Mouse (Mus musculus) neural tube, embryonic 12.5 days (tissue): ENCODE results near the gene Fam161b. TPM values are rescaled to one million over a fixed set of nuclear protein-coding genes. Genes with fewer than 3 reads are reported as not detected.
A peak's percentile ranks its signal among the peaks of the same experiment; 100 is the strongest.

Source experiments
- ATAC-seq: fragments of 200-750 bp; cut with Nextera tagmentation; 2 replicates; pipeline ENCODE4 v1.8.0; 2017; ENCODE audit warnings: low read depth, mild to moderate bottlenecking, moderate TSS enrichment, moderate library complexity; ENCODE audit not compliant: low FRiP score
- H3K27ac ChIP-seq: fragments of 300-500 bp; sonication (generic); 2 replicates; pipeline ENCODE4 v1.5.1; 2016
- H3K27me3 ChIP-seq: fragments of 300-500 bp; sonication (generic); replicated peaks from 2 replicates; pipeline ENCODE4 v1.6.1; 2016; ENCODE audit warnings: mild to moderate bottlenecking
- H3K36me3 ChIP-seq: fragments of 300-500 bp; sonication (generic); 2 replicates; pipeline ENCODE4 v1.6.1; 2016; ENCODE audit warnings: mild to moderate bottlenecking
- H3K4me1 ChIP-seq: fragments of 300-500 bp; sonication (generic); 2 replicates; pipeline ENCODE4 v1.6.1; 2016
- H3K4me2 ChIP-seq: fragments of 300-500 bp; sonication (generic); replicated peaks from 2 replicates; pipeline ENCODE4 v1.6.1; 2016; ENCODE audit warnings: mild to moderate bottlenecking
- H3K4me3 ChIP-seq: fragments of 300-500 bp; sonication (generic); 2 replicates; pipeline ENCODE4 v1.5.1; 2016
- H3K9ac ChIP-seq: fragments of 300-500 bp; sonication (generic); 2 replicates; pipeline ENCODE4 v1.6.1; 2016; ENCODE audit warnings: mild to moderate bottlenecking
- H3K9me3 ChIP-seq: fragments of 300-500 bp; sonication (generic); 2 replicates; pipeline ENCODE4 v1.6.1; 2016; ENCODE audit warnings: mild to moderate bottlenecking
- WGBS: fragments of 180-500 bp; shearing (Covaris S2); methylation state at CpG from one replicate; pipeline ENCODE4 v1.1.7; 2016; 5-methylcytosine and 5-hydroxymethylcytosine counted together
- polyA plus RNA-seq: library from polyadenylated mRNA; unstranded; fragments of >200 nt; fragmentation: Nextera tagmentation; extraction: Ambion mirVana; gene quantifications from 2 replicates; pipeline ENCODE4 v1.2.1, GENCODE M21; 2016

The Fam161b gene
- 11.5 and 12.5 TPM in 2 replicates for polyA plus RNA-seq

DNA sequence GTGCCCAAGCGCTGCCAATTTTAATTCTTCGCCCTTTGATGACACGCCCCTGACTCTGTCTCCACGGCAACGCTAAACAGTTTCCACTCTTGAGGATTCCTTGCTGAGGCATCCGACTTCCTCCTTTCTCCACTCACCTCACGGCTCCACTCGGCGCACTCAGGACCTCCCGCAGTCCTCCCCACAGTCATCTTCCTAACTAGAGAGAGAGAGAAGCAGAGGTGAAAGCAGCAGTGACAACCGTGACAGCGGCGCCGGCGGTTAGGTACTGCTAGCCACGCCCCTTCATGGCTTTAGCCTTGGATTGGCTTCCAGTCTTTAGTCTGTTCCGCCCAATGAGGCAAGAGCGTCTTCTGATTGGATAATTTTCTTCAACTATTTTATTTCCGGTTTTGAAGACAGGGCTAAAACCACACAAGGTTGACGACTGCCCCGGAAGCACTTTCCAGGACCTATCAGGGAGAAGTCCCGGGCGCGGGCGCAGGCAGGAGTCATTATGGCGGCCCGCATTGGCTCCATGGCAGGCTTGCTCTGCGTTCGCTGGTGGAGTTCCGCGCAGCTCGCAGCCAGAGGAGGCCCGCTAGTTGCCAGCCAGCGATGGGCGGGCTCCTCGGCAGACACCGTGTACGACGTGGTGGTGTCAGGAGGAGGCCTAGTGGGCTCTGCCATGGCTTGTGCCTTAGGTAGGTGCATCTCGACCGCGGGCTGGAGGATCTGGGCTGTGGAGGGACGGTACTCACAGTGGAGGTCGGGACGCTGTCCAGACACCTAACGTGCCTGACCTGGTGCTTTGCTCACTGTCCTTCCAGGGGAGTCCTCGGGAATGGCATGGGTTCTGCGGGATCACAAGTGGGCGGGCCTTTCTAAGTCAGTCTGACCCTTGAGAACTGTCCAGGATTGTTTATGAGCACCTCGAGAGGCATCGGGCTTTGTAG lies at the start of gene Fam161b, which contains the start of gene Coq6:
Gene Fam161b (minus strand): TSS at position 279 of the 935 bp plus-strand sequence.
Gene Coq6 (plus strand): TSS at position 103 of the 935 bp plus-strand sequence.
- Histone ChIP-seq H3K9me3 (no peaks in the 10 kb centered on the region), H3K4me2 (peak within 1 kb of the TSS; percentile 79), H3K4me3 (peak within 1 kb of the TSS; percentile 92), H3K36me3 (peaks cover 6% of the 10 kb centered on the region; the same call in 1 of the 2 replicates), H3K27me3 (no peaks in the 10 kb centered on the region), H3K27ac (no peak within 1 kb of the TSS), H3K9ac (peak within 1 kb of the TSS; percentile 75), H3K4me1 (peaks cover 14% of the 10 kb centered on the region)
- under 1% methylated on average over 51 of the region's 51 CpGs for WGBS
- ATAC-seq: peak; percentile 99

DNA sequence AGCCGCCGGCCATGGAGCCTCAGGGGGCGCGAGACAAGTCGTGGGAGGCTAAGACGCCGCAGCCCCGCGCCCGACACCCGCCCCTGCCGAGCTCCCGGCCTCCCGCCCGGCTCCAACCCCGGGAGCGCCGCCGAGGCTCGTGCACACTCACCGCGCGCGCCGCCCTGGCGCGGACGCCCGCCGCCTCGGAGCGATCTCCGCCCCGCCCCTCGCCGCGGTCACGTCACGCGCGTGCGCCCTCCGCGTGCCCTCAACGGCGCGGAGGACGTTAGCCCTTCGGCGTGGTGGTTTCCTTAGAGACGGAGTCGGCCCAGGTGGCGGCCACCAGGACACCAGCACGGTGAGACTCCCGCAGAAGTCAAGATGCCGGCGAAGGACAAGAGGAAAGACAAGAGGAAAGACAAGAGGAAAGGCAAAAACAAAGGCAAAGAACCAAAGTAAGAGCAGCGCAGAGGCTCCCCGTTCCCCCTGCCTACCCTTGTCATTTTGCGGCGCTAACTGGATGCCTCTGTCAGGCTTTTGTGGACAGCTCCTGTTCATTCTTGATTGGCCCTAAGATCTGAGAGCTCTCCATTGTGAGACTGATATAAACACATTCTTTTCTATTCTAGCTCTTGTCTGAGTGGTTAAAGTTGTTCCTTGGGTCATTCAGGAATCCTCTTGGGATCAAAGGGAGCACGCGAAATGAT lies 47.3 kb upstream of the Fam161b start, which contains the start of the genes Entpd5 and Bbof1:
Gene Entpd5 (minus strand): TSS at position 211 of the 689 bp plus-strand sequence.
Gene Bbof1 (plus strand): TSS at position 253 of the 689 bp plus-strand sequence.
- Histone ChIP-seq H3K27me3 (no peaks in the 10 kb centered on the region), H3K4me1 (peaks cover 7% of the 10 kb centered on the region), H3K4me2 (peak within 1 kb of the TSS; percentile 88), H3K9me3 (no peaks in the 10 kb centered on the region), H3K9ac (peak within 1 kb of the TSS; percentile 65), H3K4me3 (peak within 1 kb of the TSS; percentile 60), H3K36me3 (no peaks in the 10 kb centered on the region), H3K27ac (peak within 1 kb of the TSS; percentile 11; the same call in 1 of the 2 replicates)
- ATAC-seq: peak; percentile 93
- 1% methylated on average over 62 of the region's 63 CpGs for WGBS

DNA sequence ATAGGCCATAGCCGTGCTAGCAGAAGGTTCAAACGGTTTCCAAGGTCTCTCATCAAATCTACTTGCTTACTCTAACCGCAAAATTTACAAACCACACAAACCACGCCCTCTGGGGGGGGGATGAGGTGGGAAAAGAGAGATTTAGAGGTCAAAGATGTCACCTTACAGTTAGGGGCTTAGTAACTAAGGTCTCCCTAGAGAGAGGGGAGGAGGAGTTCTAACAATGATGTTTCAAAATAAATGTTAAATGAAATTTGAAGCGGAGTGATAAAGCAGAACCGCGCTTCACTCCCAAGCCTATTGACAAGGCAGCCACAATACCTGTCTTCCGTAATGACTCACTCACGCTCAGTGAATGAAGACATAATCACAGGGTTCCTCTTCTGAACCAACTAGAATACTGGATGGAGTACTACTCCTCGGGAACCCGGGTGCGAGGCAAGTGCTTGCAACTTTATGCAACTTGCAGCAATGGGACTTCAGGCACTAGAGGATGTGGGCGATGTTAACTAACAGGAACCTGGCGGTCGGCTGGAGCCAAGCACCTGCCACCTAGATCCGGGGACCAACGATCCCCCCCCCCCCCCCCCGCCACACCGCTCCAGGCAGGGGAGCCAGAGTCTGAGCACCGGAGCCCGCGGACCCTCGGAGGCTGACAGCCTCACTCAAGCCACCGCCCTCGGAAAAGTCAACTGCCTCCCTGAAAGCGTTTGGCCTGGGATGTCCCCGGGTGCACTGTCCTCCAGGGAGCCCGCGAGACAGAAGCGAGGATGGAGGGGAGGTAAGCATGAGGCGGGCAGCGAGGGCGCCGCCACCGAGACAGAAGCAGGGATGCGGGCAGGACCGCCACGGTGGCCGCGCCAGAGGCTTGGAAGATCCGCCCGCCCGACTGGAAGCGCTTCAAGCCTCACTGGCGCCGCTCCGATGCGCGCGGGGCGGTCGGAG lies 46.5 kb upstream of the Fam161b start:
- Histone ChIP-seq H3K9ac (peak overlapping the region; percentile 65), H3K4me2 (peak overlapping the region; percentile 88), H3K4me3 (peak overlapping the region; percentile 60), H3K27ac (peak overlapping the region; percentile 11), H3K36me3 (no peaks in the 10 kb centered on the region), H3K27me3 (no peaks in the 10 kb centered on the region), H3K9me3 (no peaks in the 10 kb centered on the region), H3K4me1 (peaks cover 7% of the 10 kb centered on the region)
- peak; percentile 67 for ATAC-seq
- 2% methylated on average over 46 of the region's 52 CpGs for whole genome bisulfite sequencing

DNA sequence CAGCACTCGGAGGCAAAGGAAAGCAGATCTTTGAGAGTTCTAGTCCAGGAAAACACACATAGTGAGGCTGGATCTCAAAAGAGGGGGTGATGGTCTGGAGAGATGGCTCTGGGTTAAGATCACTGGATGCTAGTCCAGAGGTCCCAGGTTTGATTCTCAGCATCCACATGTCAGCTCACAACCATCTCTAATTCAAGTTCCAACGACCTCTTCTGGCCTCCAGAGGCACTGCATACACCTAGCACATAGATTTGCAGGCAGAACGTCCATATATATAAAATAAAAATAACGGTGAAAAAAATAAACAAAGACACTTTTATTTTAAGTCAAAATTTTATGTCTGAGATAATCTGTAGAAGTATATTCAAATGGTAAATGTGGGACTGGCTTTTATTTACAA lies 45.6 kb upstream of the Fam161b start:
- no peaks in the 10 kb centered on the region for H3K27me3 ChIP-seq
- 64% methylated on average over 4 of the region's 4 CpGs for WGBS

DNA sequence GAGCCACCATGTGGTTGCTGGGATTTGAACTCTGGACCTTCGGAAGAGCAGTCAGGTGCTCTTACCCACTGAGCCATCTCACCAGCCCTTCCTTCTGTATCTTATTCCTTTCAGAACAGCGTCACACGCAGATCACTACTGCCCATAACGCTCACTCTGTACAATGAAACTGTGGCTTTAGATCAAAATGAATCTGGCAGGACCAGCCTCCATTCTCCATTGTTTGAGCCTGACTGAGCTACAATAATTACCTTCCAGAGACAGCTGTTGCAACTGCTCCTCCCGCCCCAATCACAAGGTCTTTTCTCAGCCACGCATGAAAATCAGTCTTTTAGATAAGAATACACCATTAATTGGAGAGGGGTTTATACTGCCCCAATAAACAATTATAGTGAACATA lies 42.9 kb upstream of the Fam161b start:
- H3K36me3 ChIP-seq: no peaks in the 10 kb centered on the region
- no peak overlapping the region for H3K4me3 ChIP-seq
- H3K4me1 ChIP-seq: peaks cover 7% of the 10 kb centered on the region
- H3K4me2 ChIP-seq: no peak overlapping the region
- H3K9me3 ChIP-seq: no peaks in the 10 kb centered on the region
- no peak for ATAC-seq
- 74% methylated on average over 6 of the region's 6 CpGs for WGBS
- H3K27me3 ChIP-seq: no peaks in the 10 kb centered on the region
- no peak overlapping the region for H3K9ac ChIP-seq
- no peak overlapping the region for H3K27ac ChIP-seq

More for the DNA sequence above, 45.6 kb upstream of the Fam161b start:
- Histone ChIP-seq H3K9ac (no peak overlapping the region), H3K4me3 (no peak overlapping the region), H3K27ac (no peak overlapping the region), H3K9me3 (no peaks in the 10 kb centered on the region), H3K4me2 (no peak overlapping the region), H3K4me1 (peaks cover 7% of the 10 kb centered on the region), H3K36me3 (no peaks in the 10 kb centered on the region)
- no peak for ATAC-seq

DNA sequence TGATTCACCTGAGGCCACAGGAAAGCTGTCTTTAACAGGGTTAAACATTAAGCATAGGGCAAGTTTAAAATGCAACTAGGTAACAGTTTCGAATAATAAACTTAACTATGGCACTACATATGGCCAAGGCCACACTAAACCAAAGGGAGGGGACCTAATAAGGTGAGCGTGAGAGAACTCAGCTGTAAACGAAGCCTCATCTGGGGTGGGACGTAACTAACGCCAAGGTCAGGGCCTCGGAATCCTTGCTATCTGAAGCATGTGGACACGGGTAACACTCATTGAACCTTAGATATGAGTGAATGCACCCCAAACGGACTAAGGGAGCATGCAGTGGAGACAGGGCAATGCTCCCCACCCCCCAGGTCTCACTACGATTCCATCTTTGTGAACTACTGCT lies 41.3 kb upstream of the Fam161b start:
- Histone ChIP-seq H3K4me2 (no peak overlapping the region), H3K27ac (no peak overlapping the region), H3K9me3 (no peaks in the 10 kb centered on the region), H3K27me3 (no peaks in the 10 kb centered on the region), H3K36me3 (no peaks in the 10 kb centered on the region), H3K4me1 (peaks cover 3% of the 10 kb centered on the region), H3K9ac (no peak overlapping the region), H3K4me3 (no peak overlapping the region)
- ATAC-seq: no peak
- WGBS: 80% methylated on average over 9 of the region's 9 CpGs

DNA sequence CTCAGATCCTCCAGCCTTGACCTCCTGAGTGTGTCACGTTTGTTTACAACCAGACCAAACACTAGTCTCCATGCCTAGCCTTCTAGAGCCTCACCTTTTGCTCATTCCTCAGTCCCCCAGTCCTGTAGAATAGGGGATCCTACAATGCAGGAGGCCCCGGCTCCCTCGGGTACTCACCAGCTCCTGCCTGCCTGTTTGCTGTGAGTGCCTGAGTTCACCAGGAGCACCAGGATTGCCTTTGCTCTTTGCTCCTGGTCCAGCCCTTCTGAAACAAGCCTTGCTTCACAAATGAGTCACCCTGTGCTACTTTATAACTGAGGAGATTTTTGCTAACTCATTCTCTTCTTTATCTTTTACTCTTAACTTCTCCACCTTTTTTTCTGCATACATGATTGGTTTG lies 39.0 kb upstream of the Fam161b start:
- no peak overlapping the region for H3K4me2 ChIP-seq
- no peak for ATAC-seq
- no peaks in the 10 kb centered on the region for H3K27me3 ChIP-seq
- no peak overlapping the region for H3K4me3 ChIP-seq
- H3K4me1 ChIP-seq: no peaks in the 10 kb centered on the region
- H3K27ac ChIP-seq: no peak overlapping the region
- H3K36me3 ChIP-seq: no peaks in the 10 kb centered on the region
- no peaks in the 10 kb centered on the region for H3K9me3 ChIP-seq
- 72% methylated on average over 3 of the region's 3 CpGs for WGBS
- no peak overlapping the region for H3K9ac ChIP-seq

DNA sequence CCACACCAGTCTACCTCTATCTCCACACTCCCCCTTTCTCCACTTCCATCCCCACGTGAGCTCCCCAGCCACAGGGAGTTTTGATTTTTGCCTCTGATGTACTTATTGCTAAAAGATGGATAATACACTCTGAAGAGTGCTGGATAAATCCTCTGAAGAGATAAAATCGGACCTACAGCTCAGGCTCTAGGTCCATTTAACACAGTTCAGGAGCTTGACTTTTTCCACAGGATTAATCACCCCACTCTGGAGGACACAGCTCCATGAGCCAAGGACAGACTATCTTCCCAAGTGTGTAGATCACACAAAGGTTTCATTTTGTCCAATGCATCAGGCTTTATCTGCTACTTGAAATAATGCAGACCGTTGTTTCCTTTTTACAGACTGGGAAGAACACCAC lies 38.4 kb upstream of the Fam161b start:
- Histone ChIP-seq H3K9ac (no peak overlapping the region), H3K27me3 (no peaks in the 10 kb centered on the region), H3K4me1 (no peaks in the 10 kb centered on the region), H3K4me2 (no peak overlapping the region), H3K4me3 (no peak overlapping the region), H3K27ac (no peak overlapping the region), H3K36me3 (no peaks in the 10 kb centered on the region), H3K9me3 (no peaks in the 10 kb centered on the region)
- ATAC-seq: no peak
- WGBS: 85% methylated on average over 3 of the region's 3 CpGs

DNA sequence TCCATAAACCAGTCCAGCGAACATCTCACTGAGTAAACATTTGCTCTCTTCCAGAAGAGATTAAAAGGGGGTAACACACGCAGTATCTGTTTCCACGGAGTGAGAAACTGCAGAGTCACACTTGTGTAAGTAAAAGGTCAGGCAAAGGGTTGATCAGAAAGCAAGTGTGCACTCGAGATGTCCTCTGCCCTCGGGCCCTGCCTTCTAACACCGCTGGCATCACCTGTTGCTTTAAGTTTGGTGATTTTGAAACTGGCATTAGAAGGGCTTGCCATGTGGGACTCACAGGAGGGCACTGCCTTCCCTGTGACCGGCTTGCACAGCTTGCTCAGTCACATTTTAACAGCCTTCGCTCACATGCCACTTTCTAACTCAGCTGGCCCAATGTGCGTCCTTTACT lies 38.0 kb upstream of the Fam161b start:
- no peak overlapping the region for H3K27ac ChIP-seq
- no peak overlapping the region for H3K4me3 ChIP-seq
- no peaks in the 10 kb centered on the region for H3K36me3 ChIP-seq
- 82% methylated on average over 9 of the region's 9 CpGs for WGBS
- no peaks in the 10 kb centered on the region for H3K9me3 ChIP-seq
- H3K9ac ChIP-seq: no peak overlapping the region
- no peaks in the 10 kb centered on the region for H3K27me3 ChIP-seq
- no peak for ATAC-seq
- H3K4me2 ChIP-seq: no peak overlapping the region
- no peaks in the 10 kb centered on the region for H3K4me1 ChIP-seq

DNA sequence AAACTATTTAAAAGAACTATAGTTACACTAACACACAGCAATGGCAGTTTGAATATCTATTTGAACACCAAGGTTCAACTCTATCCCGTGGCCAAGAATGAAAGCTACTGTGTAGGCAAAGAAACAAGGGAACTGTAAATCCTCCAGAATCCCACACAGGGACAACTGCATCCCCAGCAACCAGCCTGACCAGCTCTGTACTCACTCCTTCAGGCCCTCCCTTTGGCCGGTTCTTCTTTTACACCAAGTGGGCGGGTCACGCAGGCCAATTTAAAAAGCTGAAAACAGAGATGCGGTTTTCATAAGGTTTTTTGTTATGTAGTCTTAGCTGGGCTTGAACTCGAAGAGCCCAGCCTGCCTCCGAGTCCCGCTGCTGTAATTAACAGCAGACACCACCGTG lies 37.5 kb upstream of the Fam161b start:
- H3K36me3 ChIP-seq: no peaks in the 10 kb centered on the region
- ATAC-seq: no peak
- no peak overlapping the region for H3K4me2 ChIP-seq
- no peaks in the 10 kb centered on the region for H3K9me3 ChIP-seq
- H3K4me3 ChIP-seq: no peak overlapping the region
- H3K27ac ChIP-seq: no peak overlapping the region
- H3K9ac ChIP-seq: no peak overlapping the region
- no peaks in the 10 kb centered on the region for H3K27me3 ChIP-seq
- WGBS: 81% methylated on average over 9 of the region's 9 CpGs
- no peaks in the 10 kb centered on the region for H3K4me1 ChIP-seq

DNA sequence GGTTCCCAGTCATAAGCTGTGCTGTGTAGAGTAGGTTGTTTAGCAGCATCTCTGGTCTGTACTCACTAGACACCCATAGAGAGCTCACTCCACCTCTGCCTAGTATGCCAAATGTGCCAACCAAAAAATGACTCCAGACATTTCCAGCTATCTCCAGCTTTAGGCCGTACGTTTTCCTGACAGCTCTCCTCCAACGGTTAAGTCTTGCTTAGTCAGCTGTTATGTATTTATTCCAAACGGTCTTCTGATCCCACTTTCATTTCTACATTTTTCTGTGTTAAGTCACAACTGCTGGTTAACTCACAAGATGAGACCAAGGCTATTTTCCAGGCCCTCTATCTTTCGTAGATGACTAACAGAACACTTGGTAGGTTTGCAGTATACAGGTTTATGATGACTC lies 37.0 kb upstream of the Fam161b start:
- Histone ChIP-seq H3K27me3 (no peaks in the 10 kb centered on the region), H3K9me3 (no peaks in the 10 kb centered on the region), H3K4me1 (no peaks in the 10 kb centered on the region), H3K4me2 (no peak overlapping the region), H3K27ac (no peak overlapping the region), H3K9ac (no peak overlapping the region), H3K4me3 (no peak overlapping the region), H3K36me3 (no peaks in the 10 kb centered on the region)
- 85% methylated on average over 5 of the region's 5 CpGs for WGBS
- ATAC-seq: no peak
